Mouse (Mus musculus): ENCODE measurements around the gene Nup210l.

The Nup210l gene

DNA sequence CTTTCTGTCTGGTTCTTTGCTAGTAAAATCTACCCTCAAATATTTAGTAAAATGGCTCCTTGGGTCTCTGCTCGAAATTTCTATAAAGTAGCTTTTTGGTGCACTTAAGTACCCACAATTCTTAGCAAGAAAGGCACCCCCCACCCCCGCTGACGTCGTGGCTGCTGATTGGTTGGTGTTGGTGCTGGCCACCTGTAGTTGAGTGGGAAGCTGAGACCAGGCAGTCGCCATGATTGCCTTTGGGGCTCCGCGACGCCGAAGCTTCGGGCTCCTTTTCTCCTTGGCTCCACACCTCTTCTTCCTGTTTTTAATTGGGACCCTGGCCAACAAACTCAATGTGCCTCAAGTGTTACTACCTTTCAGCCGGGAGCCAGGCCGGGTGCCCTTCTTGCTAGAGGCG, at the start of gene Nup210l:
TSS of gene Nup210l (plus strand) at position 195 of the 400 bp plus-strand sequence.
- DNase-seq (ENCODE audit: low read depth, low spot score) = no peak

DNA sequence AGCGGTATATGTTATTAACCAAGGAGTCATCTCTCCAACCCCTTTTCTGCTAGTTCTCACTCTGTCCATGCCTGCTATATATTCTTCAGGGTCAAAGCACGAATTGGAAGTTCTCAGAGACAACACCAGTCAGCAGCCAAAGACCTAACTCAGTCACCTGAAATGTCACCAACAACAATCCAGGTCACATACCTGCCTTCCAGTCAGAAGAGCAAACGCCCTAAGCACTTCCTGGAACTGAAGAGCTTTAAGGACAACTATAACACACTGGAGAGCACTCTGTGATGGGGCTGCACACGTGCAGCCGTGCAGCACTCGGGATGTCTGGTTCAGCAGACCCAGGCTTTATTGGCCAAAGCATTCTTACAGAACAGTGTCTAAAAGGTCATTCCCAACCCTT, 42.4 kb upstream of the Nup210l start:
- DNase-seq (ENCODE audit: low read depth, low spot score) = no peak

DNA sequence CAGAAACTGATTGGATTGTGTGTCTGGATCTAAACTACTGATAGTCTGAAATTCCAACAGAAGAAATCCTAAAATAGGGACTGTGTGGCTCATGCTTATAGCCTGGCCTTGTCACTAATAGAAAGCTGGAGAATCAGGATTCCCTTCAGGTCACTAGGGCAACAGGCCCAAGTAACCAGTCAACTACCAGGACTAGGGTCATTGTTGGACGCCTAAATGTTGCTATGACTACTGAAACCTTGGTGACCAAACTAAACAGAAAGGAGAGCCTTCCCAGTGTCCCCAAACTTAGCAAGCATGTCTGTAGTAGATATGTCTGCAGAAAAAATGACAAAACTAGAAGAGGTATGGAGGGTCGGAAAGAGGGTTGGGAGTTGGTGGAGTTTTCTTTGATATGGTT, 41.4 kb upstream of the Nup210l start:
- no peak for DNase-seq (ENCODE audit: low read depth, low spot score)

DNA sequence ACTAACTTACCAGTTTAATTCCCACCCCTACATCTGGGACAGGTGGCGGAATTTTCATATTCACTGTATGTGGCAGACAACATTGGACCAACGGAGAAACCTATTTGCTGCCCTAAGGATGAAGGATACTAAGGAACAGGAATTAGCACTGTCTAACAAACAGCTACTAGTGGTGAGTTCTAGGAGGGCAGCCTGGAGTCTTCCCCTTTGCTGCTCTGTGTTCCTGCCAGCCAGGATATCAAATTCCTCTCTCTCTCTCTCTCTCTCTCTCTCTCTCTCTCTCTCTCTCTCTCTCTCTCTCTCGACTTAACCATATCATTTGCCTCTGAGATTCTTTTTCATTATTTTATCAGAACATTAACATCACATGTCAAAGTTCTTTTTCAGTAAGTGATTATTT, 39.5 kb upstream of the Nup210l start:
- DNase-seq (ENCODE audit: low read depth, low spot score) = no peak

DNA sequence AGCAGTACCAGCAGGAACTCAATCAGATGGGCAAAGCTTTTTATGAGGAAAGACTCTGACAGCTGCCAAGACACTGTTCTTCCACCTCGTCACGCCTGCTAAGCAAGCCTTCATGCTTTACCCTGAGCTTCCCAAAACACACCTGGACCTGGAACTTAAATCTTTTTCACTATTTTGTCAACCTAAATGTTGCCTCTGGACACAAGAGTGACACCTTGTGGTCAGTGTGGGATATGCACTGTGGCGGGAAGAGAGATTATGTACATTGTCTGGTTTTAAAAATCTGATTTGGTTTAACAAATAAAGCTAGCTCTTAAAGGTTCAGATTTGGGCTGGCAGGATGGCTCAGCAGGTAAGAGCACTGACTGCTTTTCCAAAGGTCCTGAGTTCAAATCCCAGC, 38.4 kb upstream of the Nup210l start:
- peak; percentile 61 for DNase-seq (ENCODE audit: low read depth, low spot score)

DNA sequence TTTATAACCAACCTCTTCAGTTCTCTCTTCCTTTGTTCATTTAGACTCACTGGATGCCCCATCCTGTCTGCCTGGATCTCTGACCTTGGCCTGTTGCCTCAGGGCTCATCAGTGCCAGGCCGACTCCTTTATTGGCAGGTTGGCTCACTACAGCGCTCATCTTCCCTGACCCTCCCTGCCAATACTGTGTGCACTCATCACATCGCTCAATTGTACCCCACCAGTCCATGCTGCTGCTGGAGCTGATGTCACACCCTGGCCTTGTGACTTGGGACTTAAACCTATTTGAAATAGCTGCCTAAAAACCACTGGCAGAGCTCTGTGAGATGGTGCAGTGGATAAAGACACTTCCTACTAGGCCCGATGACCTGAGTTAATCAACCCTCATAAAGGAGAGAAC, 36.1 kb upstream of the Nup210l start:
- no peak for DNase-seq (ENCODE audit: low read depth, low spot score)

DNA sequence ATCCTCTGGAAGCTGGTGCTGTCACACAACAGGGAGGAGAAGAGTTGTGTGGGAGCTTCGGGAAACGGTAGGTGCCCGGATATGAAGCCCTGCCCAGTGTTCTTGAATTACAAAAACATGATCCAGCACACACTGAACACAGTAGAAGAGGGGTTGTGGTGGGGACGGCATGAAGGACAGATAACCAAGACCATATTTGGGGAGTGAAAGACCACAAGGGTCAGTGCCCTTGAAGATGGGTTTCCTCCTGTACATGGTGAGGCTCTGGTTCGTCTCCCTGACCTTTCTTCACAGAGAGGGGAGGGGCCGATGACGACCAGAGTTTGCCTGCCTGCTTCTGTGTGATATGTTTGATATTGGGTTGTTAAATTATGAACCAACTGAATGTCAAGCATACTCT, 34.2 kb upstream of the Nup210l start:
- DNase-seq (ENCODE audit: low read depth, low spot score) = no peak

DNA sequence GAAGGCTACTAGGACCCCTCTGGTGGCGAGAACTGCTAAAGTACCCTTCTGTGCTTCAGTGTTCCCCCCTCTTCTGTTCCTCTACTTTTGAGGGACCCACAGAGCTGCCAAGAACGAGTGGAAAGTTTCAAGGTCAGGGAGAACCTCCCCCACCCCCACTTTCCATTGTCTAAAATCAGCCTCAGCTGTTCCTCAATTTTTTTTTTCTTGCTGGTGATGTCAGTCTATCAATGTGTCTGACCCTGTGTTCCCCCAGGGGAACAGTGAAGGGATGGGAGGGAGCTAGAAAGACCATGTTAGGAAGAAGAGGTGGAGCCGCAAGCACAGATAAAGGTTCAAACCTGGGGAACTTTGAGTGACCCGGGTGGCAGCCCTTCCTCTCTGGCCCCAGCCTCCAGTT, 31.6 kb upstream of the Nup210l start, which contains the start of gene Tpm3:
TSS of gene Tpm3 (plus strand) at position 356 of the 400 bp plus-strand sequence.
- DNase-seq (ENCODE audit: low read depth, low spot score) = no peak

DNA sequence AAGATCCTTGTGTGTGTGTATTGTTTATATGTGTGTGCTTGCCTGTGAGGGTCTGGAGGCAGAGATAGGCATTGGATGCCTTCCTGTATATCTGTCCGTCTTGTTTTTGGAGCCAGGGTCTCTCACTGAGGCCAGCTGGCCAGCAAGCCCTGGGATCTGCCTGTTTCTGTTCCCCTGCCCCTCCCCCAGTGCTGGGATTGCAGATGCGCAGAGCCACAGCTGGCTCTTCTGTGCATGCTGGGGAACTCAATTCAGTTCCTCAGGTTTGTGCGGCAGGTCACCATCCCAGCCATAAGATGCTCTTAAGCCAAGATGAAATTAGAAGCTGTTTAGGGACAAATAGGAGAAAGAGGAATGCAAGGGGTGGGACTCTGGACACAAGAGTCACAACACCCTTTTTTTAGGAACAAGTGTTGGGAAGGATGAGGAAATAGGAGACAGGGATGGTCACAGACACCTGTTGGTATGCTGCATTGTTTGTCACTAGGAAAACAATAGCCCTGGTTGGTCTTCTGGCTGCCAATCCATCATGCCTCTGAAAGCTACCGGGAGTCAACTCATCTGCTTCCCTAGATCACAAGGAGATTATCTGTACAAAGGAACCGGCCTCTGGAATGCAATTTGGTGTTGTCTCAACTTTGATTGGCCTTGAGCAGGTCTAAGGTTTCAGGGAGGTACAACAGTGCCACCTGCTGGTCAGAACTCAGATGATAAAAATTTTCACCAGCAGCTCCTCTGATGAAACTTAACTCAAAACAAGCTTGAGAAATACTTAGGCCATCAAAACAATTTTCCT, 26.8 kb upstream of the Nup210l start:
- peak; percentile 94 for DNase-seq (ENCODE audit: low read depth, low spot score)

DNA sequence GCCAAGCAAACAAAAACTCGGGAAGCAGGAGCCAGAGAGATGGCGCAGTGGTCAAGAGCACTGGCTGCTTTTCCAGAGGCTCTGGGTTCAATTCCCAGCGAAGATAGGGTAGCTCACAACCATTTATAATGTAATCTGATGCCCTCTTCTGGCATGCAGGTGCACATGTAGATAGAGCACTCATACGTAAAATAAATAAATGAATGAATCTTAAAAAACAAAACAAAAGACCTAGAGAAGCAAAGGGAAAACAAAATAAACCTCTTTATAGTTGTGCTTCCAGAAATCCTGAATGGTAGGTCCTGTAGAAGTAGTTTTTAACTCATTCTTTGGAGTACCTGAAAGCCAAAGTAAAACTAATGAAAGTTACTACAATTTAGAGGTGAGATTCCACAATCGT, 25.7 kb upstream of the Nup210l start:
- DNase-seq (ENCODE audit: low read depth, low spot score) = no peak

DNA sequence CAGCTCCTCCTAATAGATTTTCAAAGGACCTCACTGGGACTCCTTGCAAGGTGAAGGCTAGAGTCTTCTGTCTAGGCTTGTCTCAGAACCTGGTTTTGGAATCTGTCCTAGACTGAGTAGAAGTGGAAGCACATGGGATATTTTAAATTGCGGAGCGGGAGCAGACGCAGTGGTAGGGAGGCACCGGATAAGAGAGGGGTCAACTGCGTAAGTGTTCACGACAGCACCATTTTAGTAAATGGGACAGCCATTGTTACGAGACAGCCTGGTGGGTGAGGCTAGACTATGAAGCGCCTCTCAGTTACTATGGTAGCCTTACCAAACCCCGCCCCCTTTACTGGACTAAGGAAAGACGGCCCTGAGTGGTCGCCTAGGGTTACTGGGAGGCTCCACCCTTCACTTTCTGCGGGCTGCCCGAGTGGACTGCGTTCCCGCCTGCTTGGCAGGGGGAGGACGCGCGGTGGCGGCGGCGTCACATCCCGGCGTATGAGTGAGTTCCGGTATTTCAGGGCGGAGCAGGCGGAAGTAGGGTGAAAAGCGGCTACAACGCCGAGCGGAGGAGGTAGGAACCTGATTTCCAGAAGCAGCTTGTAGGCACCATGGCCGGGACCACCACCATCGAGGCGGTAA, 24.7 kb upstream of the Nup210l start:
- peak; percentile 99 for DNase-seq (ENCODE audit: low read depth, low spot score)

DNA sequence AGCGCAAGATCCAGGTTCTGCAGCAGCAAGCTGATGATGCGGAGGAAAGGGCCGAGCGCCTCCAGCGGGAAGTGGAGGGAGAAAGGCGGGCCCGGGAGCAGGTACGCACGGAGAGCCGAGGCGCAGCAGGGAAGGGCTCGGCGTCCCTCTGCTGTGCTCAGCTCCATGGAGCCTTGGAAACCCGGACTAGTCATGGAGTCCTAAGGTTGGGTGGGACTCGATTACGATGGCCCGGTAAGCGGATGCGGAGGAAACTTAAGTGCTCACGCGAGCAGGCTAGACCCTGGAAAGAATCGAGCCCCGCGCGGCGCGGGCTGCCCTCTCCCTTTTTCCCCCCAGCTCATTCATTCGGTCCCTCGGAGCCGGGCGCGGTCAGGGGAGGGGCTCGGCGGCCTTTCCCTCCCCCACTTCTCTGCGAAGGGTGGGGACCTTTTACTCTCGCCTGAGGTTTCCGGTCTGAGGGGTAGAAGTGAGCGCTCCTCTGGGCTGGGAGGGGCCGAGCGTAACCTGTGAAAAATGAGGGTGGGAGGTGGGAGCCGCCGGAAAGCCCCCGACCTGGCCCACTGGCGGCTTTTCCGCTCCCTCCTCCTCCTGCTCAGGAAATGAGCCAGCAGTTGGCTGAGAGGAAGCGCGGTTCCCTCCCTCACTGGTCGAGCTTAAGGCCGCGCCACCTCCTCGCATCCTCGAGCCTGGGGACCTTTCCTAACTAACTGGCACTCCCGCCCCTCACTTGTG, 24.0 kb upstream of the Nup210l start:
- DNase-seq (ENCODE audit: low read depth, low spot score) = peak; percentile 94

DNA sequence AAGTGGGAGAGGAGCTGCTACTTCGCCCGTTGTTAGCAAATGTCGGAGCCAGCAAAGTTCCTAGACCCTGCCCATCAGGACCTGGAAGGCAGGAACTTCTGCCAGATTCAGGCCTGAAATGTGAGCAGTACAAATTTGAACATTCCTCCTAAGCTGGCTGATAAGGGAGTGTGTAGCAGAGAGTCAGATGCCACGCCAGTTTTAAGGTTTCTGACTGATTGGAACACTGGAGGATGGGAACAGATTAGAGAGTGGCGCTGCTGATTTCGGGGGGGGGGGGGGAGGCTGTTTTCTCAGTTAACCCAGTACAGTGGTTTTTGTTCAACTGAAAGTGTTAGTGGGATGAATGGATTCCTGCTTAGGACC, 23.5 kb upstream of the Nup210l start:
- no peak for DNase-seq (ENCODE audit: low read depth, low spot score)

DNA sequence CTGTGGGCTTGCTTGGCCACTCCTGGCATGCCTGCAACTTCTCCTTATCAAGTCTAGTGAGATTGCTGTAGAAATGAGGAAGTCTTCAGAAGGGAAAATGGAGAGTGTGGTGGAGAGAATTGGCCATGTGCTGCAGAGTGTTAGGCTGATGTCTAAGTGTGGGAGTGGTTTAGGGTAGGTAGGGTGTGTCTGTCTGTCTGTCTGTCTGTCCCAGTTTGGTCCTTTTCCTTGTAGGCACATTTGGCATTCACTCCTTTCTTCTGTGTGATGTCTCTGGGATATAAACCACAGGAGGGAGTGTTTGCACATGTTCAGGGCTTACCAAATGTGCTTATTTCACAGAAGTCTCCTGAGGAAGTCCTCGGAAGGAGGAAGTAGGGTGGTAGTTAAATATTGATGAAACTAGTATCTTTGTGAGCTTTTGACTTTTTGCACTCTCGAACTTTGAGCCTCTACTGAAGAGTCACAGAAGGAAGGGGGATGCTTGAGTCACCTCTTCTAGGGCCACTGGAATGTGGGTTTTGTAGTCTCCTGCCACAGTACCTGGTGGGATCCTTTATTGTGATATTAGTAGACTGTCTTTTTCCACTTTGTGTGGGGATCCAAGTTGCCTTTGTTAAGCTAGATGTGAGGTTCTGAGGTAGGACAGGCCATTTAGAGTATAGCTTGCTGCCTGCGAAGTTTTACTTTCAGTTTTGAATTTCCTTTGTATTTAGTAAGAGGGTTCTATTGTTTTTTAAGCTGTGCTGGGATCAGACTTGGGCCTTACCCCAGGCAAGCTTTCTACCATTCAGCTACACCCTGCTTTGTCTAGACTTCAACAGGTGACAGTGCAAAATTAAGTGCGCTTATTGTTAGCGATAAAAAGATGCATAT, 22.3 kb upstream of the Nup210l start:
- DNase-seq (ENCODE audit: low read depth, low spot score) = no peak

DNA sequence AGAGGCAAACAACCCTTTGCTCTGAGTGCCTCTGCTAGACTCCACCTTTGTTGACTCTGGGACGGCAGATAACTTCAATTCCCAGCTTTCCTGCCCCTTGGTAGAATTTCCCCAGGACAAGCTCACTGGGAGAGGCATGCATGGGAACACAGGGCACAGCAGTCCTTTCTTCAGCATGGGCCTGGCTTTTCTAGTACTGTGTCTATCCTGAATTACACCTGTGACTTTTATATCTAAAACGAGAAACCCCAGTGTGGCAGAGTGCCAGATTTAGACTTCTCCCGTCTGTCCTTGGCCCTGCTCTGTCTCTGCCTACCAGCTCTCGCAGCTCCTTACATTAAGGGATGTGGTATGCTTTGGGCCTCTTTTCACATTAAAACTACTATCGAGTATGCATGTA, 20.9 kb upstream of the Nup210l start:
- no peak for DNase-seq (ENCODE audit: low read depth, low spot score)

DNA sequence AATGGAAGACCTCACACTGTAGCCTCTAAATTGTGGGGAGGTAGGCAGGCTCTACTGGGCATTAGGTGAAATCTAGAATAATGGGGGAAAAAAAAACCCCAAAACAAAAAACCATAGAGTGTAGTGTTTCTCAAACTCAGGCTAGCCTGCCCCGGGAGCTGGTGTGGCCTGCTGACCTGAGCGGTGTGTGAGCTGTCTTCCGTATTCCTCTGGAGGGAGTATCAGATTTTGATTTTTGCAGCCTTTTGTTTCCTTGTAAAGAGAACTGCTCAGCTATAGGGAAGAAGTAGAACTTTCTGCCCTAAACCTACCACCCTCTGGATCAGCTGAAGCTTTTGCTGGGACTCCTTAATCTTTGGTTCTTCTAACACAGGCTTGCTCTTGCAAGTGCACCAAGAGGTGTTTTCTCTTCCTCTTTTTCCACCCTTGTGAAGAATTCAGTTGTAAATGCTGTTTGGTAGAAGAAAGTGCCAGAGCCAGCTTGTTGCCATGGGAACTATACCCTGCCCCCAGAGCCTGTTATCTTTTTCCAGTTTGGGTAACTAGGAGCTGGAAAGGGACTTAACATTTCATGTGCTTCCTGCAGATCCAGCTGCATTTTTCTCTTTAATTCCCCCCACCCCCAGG, 20.1 kb upstream of the Nup210l start:
- no peak for DNase-seq (ENCODE audit: low read depth, low spot score)

DNA sequence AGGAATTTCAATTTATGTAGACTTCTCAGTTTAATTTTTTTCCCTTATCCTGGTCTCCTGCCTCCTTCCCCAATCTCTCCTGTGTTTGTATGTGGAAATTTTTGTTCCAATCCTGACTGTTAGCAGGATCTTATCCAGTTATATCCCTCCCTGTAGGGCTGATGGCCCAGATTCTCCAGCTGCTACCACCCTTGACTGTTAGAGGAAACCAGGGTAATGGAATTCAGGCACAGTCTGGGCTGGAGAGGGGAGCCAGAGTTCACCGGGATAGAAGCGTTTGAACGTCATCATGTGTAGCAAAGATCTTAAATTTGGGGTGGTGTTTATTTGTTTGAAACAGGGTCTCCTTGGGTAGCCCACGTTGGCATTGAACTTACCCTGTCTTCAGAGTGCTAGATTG, 19.1 kb upstream of the Nup210l start:
- DNase-seq (ENCODE audit: low read depth, low spot score) = no peak

DNA sequence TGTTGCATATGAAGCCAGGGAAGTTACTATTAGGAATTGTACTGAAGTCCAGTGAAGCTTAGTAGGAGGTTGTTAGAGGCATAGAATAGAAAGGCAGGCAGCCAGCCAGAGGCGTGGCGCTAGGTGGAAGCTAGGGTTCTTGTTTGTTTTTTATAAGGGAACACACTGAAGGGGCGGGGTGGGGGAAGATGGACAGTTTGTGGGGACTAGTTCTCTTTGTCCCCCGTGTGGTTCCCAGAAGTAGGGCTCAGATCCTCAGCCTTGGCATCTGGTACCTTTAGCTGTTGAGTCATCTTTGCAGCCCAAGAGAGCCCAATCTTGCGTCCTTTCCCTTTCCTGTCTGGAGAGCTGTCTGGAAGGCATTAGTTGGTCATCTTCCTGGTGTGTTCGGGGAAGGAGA, 18.7 kb upstream of the Nup210l start:
- no peak for DNase-seq (ENCODE audit: low read depth, low spot score)

DNA sequence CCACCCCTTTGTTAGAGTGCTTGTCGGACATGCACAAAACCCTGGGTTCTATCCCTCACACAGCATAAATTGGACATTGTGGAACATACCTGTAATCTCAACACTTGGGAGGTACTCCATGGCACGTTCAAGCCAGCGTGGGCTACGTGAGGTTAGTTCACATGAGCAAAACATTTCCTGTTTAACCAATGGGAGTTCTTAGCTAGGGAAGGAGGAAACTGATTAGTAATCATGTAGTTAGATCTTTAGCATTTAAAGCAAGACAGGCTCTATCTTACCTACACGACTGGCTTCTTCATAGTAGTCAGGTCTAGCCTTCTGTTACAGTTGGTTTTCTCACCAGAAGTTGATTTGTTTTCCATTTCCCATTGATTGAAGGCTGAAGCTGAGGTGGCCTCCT, 17.9 kb upstream of the Nup210l start:
- DNase-seq (ENCODE audit: low read depth, low spot score) = no peak

DNA sequence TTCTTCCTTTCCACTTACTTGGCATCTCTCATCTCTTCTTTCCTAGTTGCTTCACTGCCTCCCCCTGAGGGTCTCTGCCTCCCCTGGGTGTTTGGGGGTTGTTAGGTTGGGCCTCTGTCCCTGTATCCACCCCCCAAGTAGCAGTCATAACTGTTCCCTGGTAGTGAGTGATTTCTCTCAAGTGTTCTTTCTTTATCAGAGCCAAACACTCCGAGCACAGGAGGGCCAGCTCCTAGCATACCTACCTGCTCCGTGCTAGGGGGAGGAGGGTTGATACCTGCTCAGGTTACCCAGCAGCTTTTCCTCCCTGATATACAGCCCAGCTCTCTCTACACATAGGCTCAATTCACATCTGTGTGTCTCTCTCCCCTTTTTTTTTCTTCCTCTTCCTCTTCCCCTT, 15.3 kb upstream of the Nup210l start:
- no peak for DNase-seq (ENCODE audit: low read depth, low spot score)

DNA sequence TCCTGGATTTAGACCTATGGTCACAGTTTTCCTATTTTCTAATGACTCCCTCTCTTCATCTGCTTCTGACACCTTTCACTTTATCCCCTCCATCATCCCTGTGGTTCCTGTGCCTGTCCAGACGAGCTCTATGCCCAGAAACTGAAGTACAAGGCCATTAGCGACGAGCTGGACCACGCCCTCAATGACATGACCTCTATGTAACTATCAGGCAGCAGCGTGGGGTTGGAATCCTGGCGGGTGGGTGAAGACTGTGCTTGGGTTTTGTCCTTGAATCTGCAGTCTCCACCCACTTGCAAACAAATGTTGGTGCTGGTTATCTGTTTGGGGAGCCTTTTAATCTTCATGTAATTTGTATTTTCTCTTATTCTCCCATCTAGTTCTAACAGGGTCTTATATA, 13.0 kb upstream of the Nup210l start:
- DNase-seq (ENCODE audit: low read depth, low spot score) = peak; percentile 77

Measured in ES-CJ7 (cell line).